Mouse (Mus musculus): ENCODE data around the gene Slc7a8. TPM values are rescaled to one million over a fixed set of nuclear protein-coding genes. Genes with fewer than 3 reads are reported as not detected.

Slc7a8 gene
- polyA plus RNA-seq, 1 experiment from 2014 or later: 1.9 TPM

GRCm38 (mm10) chr14:54701298-54701697 lies 80.4 kb downstream of the Slc7a8 start:
- no peaks in the 10 kb centered on the region for H3K9me3 ChIP-seq (ENCODE audit: control insufficient read depth, low read length)
- no peaks in the 10 kb centered on the region for H3K27me3 ChIP-seq (ENCODE audit: control insufficient read depth, insufficient read depth, low read depth, low read length)
- H3K9ac ChIP-seq (ENCODE audit: low read length): no peak overlapping the region
- no peak overlapping the region for H3K27ac ChIP-seq (ENCODE audit: low read length)
- ATAC-seq (ENCODE audit: low read depth): peak; percentile 51; the same call in 1 of the 2 replicates
- no peak overlapping the region for H3K4me3 ChIP-seq (ENCODE audit: low read length)
- H3K4me2 ChIP-seq (ENCODE audit: low read depth, low read length): no peak overlapping the region
- H3K4me1 ChIP-seq (replicated peaks; ENCODE audit: control insufficient read depth, insufficient read depth, low read length): no peaks in the 10 kb centered on the region
- WGBS: 10% methylated on average over 6 of the region's 6 CpGs
- H3K36me3 ChIP-seq (ENCODE audit: control insufficient read depth, insufficient read depth, low read length): no peaks in the 10 kb centered on the region

- Histone ChIP-seq H3K9ac (ENCODE audit: low read length) (no peak overlapping the region), H3K36me3 (ENCODE audit: control insufficient read depth, insufficient read depth, low read length) (no peaks in the 10 kb centered on the region), H3K9me3 (ENCODE audit: control insufficient read depth, low read length) (no peaks in the 10 kb centered on the region), H3K4me1 (replicated peaks; ENCODE audit: control insufficient read depth, insufficient read depth, low read length) (no peaks in the 10 kb centered on the region), H3K27ac (ENCODE audit: low read length) (no peak overlapping the region), H3K4me2 (ENCODE audit: low read depth, low read length) (no peak overlapping the region), H3K27me3 (ENCODE audit: control insufficient read depth, insufficient read depth, low read depth, low read length) (no peaks in the 10 kb centered on the region), H3K4me3 (ENCODE audit: low read length) (no peak overlapping the region)
- ATAC-seq (ENCODE audit: low read depth): no peak
- 32% methylated on average over 3 of the region's 3 CpGs for whole genome bisulfite sequencing
These were observed 82.2 kb downstream of the Slc7a8 start for GRCm38 (mm10) chr14:54699586-54699985.

GRCm38 (mm10) chr14:54698733-54699132 lies 83.0 kb downstream of the Slc7a8 start, which contains the start of gene Gm29776:
Gene Gm29776 (minus strand): TSS chr14:54698833.
- no peaks in the 10 kb centered on the region for H3K36me3 ChIP-seq (ENCODE audit: control insufficient read depth, insufficient read depth, low read length)

GRCm38 (mm10) chr14:54696752-54697151 lies 85.0 kb downstream of the Slc7a8 start:
- Histone ChIP-seq H3K4me1 (replicated peaks; ENCODE audit: control insufficient read depth, insufficient read depth, low read length) (no peaks in the 10 kb centered on the region), H3K27me3 (ENCODE audit: control insufficient read depth, insufficient read depth, low read depth, low read length) (no peaks in the 10 kb centered on the region), H3K9me3 (ENCODE audit: control insufficient read depth, low read length) (no peaks in the 10 kb centered on the region), H3K27ac (ENCODE audit: low read length) (no peak overlapping the region), H3K4me3 (ENCODE audit: low read length) (no peak overlapping the region), H3K36me3 (ENCODE audit: control insufficient read depth, insufficient read depth, low read length) (peaks cover 5% of the 10 kb centered on the region; the same call in 1 of the 2 replicates), H3K9ac (ENCODE audit: low read length) (no peak overlapping the region), H3K4me2 (ENCODE audit: low read depth, low read length) (no peak overlapping the region)
- 90% methylated on average over 4 of the region's 4 CpGs for WGBS
- ATAC-seq (ENCODE audit: low read depth): no peak

More at GRCm38 (mm10) chr14:54698733-54699132, 83.0 kb downstream of the Slc7a8 start, which contains the start of gene Gm29776:
- Histone ChIP-seq H3K27ac (ENCODE audit: low read length) (no peak within 1 kb of the TSS), H3K4me3 (ENCODE audit: low read length) (no peak within 1 kb of the TSS), H3K4me1 (replicated peaks; ENCODE audit: control insufficient read depth, insufficient read depth, low read length) (no peaks in the 10 kb centered on the region), H3K27me3 (ENCODE audit: control insufficient read depth, insufficient read depth, low read depth, low read length) (no peaks in the 10 kb centered on the region), H3K9me3 (ENCODE audit: control insufficient read depth, low read length) (no peaks in the 10 kb centered on the region), H3K4me2 (ENCODE audit: low read depth, low read length) (no peak within 1 kb of the TSS), H3K9ac (ENCODE audit: low read length) (no peak within 1 kb of the TSS)
- 62% methylated on average over 4 of the region's 4 CpGs for WGBS
- no peak for ATAC-seq (ENCODE audit: low read depth)

GRCm38 (mm10) chr14:54695042-54695441 lies 86.7 kb downstream of the Slc7a8 start:
- H3K27me3 ChIP-seq (ENCODE audit: control insufficient read depth, insufficient read depth, low read depth, low read length): no peaks in the 10 kb centered on the region
- H3K9ac ChIP-seq (ENCODE audit: low read length): no peak overlapping the region
- no peak for ATAC-seq (ENCODE audit: low read depth)
- peaks cover 11% of the 10 kb centered on the region for H3K36me3 ChIP-seq (ENCODE audit: control insufficient read depth, insufficient read depth, low read length)
- no peaks in the 10 kb centered on the region for H3K4me1 ChIP-seq (replicated peaks; ENCODE audit: control insufficient read depth, insufficient read depth, low read length)
- H3K4me3 ChIP-seq (ENCODE audit: low read length): no peak overlapping the region
- no peaks in the 10 kb centered on the region for H3K9me3 ChIP-seq (ENCODE audit: control insufficient read depth, low read length)
- 55% methylated on average over 6 of the region's 6 CpGs for WGBS
- no peak overlapping the region for H3K27ac ChIP-seq (ENCODE audit: low read length)
- H3K4me2 ChIP-seq (ENCODE audit: low read depth, low read length): no peak overlapping the region

- peak overlapping the region; percentile 89 for H3K4me3 ChIP-seq (ENCODE audit: low read length)
- no peaks in the 10 kb centered on the region for H3K27me3 ChIP-seq (ENCODE audit: control insufficient read depth, insufficient read depth, low read depth, low read length)
- H3K4me2 ChIP-seq (ENCODE audit: low read depth, low read length): peak overlapping the region; percentile 65
- H3K36me3 ChIP-seq (ENCODE audit: control insufficient read depth, insufficient read depth, low read length): peaks cover 19% of the 10 kb centered on the region
- H3K4me1 ChIP-seq (replicated peaks; ENCODE audit: control insufficient read depth, insufficient read depth, low read length): peaks cover 21% of the 10 kb centered on the region
- ATAC-seq (ENCODE audit: low read depth): no peak
- WGBS: 3% methylated on average over 8 of the region's 8 CpGs
- peak overlapping the region; percentile 96 for H3K27ac ChIP-seq (ENCODE audit: low read length)
- H3K9me3 ChIP-seq (ENCODE audit: control insufficient read depth, low read length): no peaks in the 10 kb centered on the region
- H3K9ac ChIP-seq (ENCODE audit: low read length): peak overlapping the region; percentile 99
These were observed 94.5 kb downstream of the Slc7a8 start for GRCm38 (mm10) chr14:54687251-54687650.

- H3K4me1 ChIP-seq (replicated peaks; ENCODE audit: control insufficient read depth, insufficient read depth, low read length): peaks cover 21% of the 10 kb centered on the region
- WGBS: under 1% methylated on average over 44 of the region's 44 CpGs
- H3K27ac ChIP-seq (ENCODE audit: low read length): peak within 1 kb of the TSS; percentile 96
- peak within 1 kb of the TSS; percentile 89 for H3K4me3 ChIP-seq (ENCODE audit: low read length)
- ATAC-seq (ENCODE audit: low read depth): peak; percentile 97
- no peaks in the 10 kb centered on the region for H3K9me3 ChIP-seq (ENCODE audit: control insufficient read depth, low read length)
- H3K36me3 ChIP-seq (ENCODE audit: control insufficient read depth, insufficient read depth, low read length): peaks cover 21% of the 10 kb centered on the region
- H3K27me3 ChIP-seq (ENCODE audit: control insufficient read depth, insufficient read depth, low read depth, low read length): no peaks in the 10 kb centered on the region
- peak within 1 kb of the TSS; percentile 86 for H3K4me2 ChIP-seq (ENCODE audit: low read depth, low read length)
- H3K9ac ChIP-seq (ENCODE audit: low read length): peak within 1 kb of the TSS; percentile 99
These were observed 95.1 kb downstream of the Slc7a8 start, which contains the start of gene Acin1 for GRCm38 (mm10) chr14:54686522-54687143. Gene Acin1 (minus strand): TSS chr14:54686931.

GRCm38 (mm10) chr14:54686063-54686521 lies 95.7 kb downstream of the Slc7a8 start, which contains the start of gene 1700123O20Rik:
Gene 1700123O20Rik (plus strand): TSS chr14:54686216.
- ATAC-seq (ENCODE audit: low read depth): peak; percentile 85
- peak within 1 kb of the TSS; percentile 99 for H3K9ac ChIP-seq (ENCODE audit: low read length)
- peaks cover 21% of the 10 kb centered on the region for H3K36me3 ChIP-seq (ENCODE audit: control insufficient read depth, insufficient read depth, low read length)
- under 1% methylated on average over 41 of the region's 41 CpGs for WGBS
- no peaks in the 10 kb centered on the region for H3K9me3 ChIP-seq (ENCODE audit: control insufficient read depth, low read length)
- peak within 1 kb of the TSS; percentile 89 for H3K4me3 ChIP-seq (ENCODE audit: low read length)
- H3K4me2 ChIP-seq (ENCODE audit: low read depth, low read length): peak within 1 kb of the TSS; percentile 86
- no peaks in the 10 kb centered on the region for H3K27me3 ChIP-seq (ENCODE audit: control insufficient read depth, insufficient read depth, low read depth, low read length)
- H3K27ac ChIP-seq (ENCODE audit: low read length): peak within 1 kb of the TSS; percentile 96
- H3K4me1 ChIP-seq (replicated peaks; ENCODE audit: control insufficient read depth, insufficient read depth, low read length): peaks cover 21% of the 10 kb centered on the region

- ATAC-seq (ENCODE audit: low read depth): no peak
- WGBS: 5% methylated on average over 8 of the region's 8 CpGs
- Histone ChIP-seq H3K4me1 (replicated peaks; ENCODE audit: control insufficient read depth, insufficient read depth, low read length) (peaks cover 21% of the 10 kb centered on the region), H3K4me2 (ENCODE audit: low read depth, low read length) (peak overlapping the region; percentile 86), H3K4me3 (ENCODE audit: low read length) (peak overlapping the region; percentile 89), H3K36me3 (ENCODE audit: control insufficient read depth, insufficient read depth, low read length) (peaks cover 19% of the 10 kb centered on the region; the same call in 1 of the 2 replicates), H3K9me3 (ENCODE audit: control insufficient read depth, low read length) (no peaks in the 10 kb centered on the region), H3K27me3 (ENCODE audit: control insufficient read depth, insufficient read depth, low read depth, low read length) (no peaks in the 10 kb centered on the region), H3K27ac (ENCODE audit: low read length) (peak overlapping the region; percentile 96), H3K9ac (ENCODE audit: low read length) (peak overlapping the region; percentile 99)
These were observed 96.3 kb downstream of the Slc7a8 start for GRCm38 (mm10) chr14:54685471-54685870.

All from lung, embryonic 16.5 days (tissue).